ENCODE assay signal across 35 mouse cellular contexts in the genomic region with DNA sequence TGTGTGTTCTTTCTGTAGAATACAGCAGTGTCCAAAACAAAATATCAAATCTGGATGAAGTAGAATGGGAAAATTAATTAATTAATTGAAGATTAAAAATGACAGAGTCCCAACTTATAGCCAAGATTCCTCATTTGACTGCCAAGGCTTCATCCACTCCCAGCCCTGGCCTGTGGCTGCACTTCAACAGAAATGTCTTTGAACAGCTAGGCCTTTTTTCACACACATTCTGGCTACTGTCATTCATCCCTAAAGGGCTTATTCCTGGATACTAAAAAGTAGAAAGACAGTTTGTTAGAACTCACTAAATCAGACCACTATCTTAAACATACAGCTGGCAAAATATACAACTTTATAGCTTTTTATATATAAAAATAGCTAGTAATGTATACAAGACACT.
"Had no signal": no experiment of that assay in that cellular context is flagged by ENCODE, and none has a peak within 500 bp of the region (broad histone marks: within the 10 kb centered on the region; RNA-seq: fewer than 3 reads in every experiment).

No protein-coding gene starts in this region.

- ATAC-seq: hindbrain, embryonic 16.5 days; hindbrain, postnatal 0 days; inflammation-experienced regulatory T-cells, adult 6 months; intestine, embryonic 15.5 days; intestine, embryonic 16.5 days; intestine, postnatal 0 days had no signal

- H3K9ac ChIP-seq: heart, embryonic 12.5 days; heart, embryonic 13.5 days; heart, embryonic 15.5 days; hindbrain, embryonic 12.5 days; hindbrain, embryonic 13.5 days; hindbrain, embryonic 14.5 days; hindbrain, embryonic 15.5 days; intestine, embryonic 15.5 days; kidney, embryonic 15.5 days had no signal

- DNase-seq: heart, adult 2 months; heart, postnatal 10 days; heart, postnatal 14 days; heart, postnatal 36 days; heart, postnatal 4 days; kidney, adult 11 months; kidney, adult 18-20 months; kidney, adult 2 months; kidney, adult 8-10 months; kidney, adult 9 months; kidney, postnatal 10 days; kidney, postnatal 14 days; kidney, postnatal 25 days; kidney, postnatal 36 days; kidney, postnatal 4 days; layer of hippocampus, adult 9-11 months had no signal

- H3K27me3 ChIP-seq: heart, embryonic 12.5 days; heart, embryonic 13.5 days; heart, embryonic 15.5 days; hindbrain, embryonic 12.5 days; hindbrain, embryonic 13.5 days; hindbrain, embryonic 15.5 days; intestine, embryonic 15.5 days; kidney, embryonic 15.5 days had no signal

- H3K4me1 ChIP-seq: heart, embryonic 10.5 days; heart, embryonic 15.5 days; hindbrain, embryonic 12.5 days; hindbrain, embryonic 13.5 days; hindbrain, embryonic 15.5 days; intestine, embryonic 15.5 days; kidney, embryonic 15.5 days had no signal

- H3K36me3 ChIP-seq: heart, embryonic 10.5 days; heart, embryonic 12.5 days; heart, embryonic 13.5 days; heart, embryonic 15.5 days; hindbrain, embryonic 10.5 days; hindbrain, embryonic 12.5 days; hindbrain, embryonic 13.5 days; hindbrain, embryonic 15.5 days; intestine, embryonic 15.5 days; kidney, embryonic 15.5 days had no signal

- H3K9me3 ChIP-seq: heart, embryonic 10.5 days; heart, embryonic 12.5 days; heart, embryonic 13.5 days; heart, embryonic 15.5 days; hindbrain, embryonic 12.5 days; hindbrain, embryonic 13.5 days; hindbrain, embryonic 15.5 days; intestine, embryonic 15.5 days; kidney, embryonic 15.5 days had no signal

- H3K4me2 ChIP-seq: heart, embryonic 11.5 days; heart, embryonic 12.5 days; heart, embryonic 13.5 days; heart, embryonic 15.5 days; hindbrain, embryonic 12.5 days; hindbrain, embryonic 13.5 days; hindbrain, embryonic 14.5 days; hindbrain, embryonic 15.5 days; intestine, embryonic 15.5 days; kidney, embryonic 15.5 days had no signal

- H3K4me3 ChIP-seq: heart, adult 2 months; heart, embryonic 10.5 days; heart, embryonic 12.5 days; heart, embryonic 13.5 days; heart, embryonic 15.5 days; hindbrain, embryonic 10.5 days; hindbrain, embryonic 12.5 days; hindbrain, embryonic 13.5 days; hindbrain, embryonic 15.5 days; intestine, embryonic 15.5 days; kidney, embryonic 15.5 days; layer of hippocampus, adult 2 months had no signal

- H3K27ac ChIP-seq: heart, adult 2 months; heart, embryonic 10.5 days; heart, embryonic 13.5 days; heart, embryonic 15.5 days; hindbrain, embryonic 10.5 days; hindbrain, embryonic 12.5 days; hindbrain, embryonic 13.5 days; hindbrain, embryonic 14.5 days; hindbrain, embryonic 15.5 days; hindbrain, postnatal 0 days; intestine, embryonic 15.5 days; kidney, embryonic 15.5 days; kidney, postnatal 0 days; layer of hippocampus, adult 2 months had no signal
